Mouse (Mus musculus): Measurements from ENCODE around the gene E130114P18Rik. TPM values are rescaled to one million over a fixed set of nuclear protein-coding genes. Genes with fewer than 3 reads are reported as not detected.

The E130114P18Rik gene
- 1 to 10 TPM; 6.9 to 7.6 TPM for total RNA-seq (2021)
- long read RNA-seq, partial matches to known transcripts, result 0 of 5 reads
- long read RNA-seq, other reads (novel, unspliced or antisense), result 5 of 5 reads

DNA sequence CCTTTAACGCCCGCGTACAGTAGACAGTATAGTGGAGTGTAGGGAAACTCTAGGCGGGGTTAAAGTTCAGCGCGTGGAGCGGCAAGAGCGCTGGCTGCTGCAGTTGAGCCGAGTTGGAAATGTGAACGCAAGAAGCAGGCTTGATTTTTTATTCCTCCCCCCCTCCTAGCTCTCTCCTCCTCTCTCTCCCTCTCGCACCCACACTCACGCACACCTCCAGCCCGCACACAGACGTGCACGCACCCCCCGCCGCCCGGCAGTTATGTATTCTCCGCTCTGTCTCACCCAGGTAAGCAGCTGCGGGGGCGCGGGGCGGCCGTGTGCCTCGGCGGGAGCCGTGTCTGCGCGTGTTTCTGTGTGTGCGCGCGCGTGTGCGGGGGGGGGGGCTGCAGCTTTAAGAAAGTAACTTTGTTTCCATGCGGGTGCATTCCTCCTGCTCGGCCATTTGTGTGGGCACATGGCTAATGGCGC lies at the start of gene E130114P18Rik:
Gene E130114P18Rik, minus strand, starts transcription at position 373 of the 471 bp plus-strand sequence.
- DNase-seq (ENCODE audit: low spot score in 2 of 2), result peak in 1 of 2 experiments; percentile 60

DNA sequence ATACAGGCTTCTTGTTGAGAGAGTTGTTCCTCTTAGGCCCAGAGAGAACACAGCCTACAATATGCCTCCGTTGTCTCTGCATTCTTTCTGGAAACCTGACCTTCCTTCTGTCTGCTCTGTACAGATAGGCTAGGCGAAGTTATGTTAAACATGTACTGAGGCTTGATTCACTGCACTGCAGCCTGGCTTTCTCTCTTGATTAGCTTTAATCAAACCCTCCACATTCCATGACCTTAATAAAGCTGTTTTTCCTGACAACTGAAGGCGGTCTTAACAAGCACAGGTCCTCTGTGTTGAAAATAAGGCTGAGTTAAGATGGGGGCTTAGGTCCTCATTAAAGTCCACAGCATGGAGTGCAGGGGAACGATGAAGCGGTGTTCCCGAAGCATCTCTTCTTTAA lies 49.2 kb upstream of the E130114P18Rik start:
- no peak for DNase-seq (ENCODE audit: low spot score in 2 of 2)

GRCm38 (mm10) chr4:97825841-97826240 lies 48.0 kb upstream of the E130114P18Rik start:
- DNase-seq (ENCODE audit: low spot score in 2 of 2), result no peak

GRCm38 (mm10) chr4:97825432-97825831 lies 47.6 kb upstream of the E130114P18Rik start:
- no peak for DNase-seq (ENCODE audit: low spot score in 2 of 2)

DNA sequence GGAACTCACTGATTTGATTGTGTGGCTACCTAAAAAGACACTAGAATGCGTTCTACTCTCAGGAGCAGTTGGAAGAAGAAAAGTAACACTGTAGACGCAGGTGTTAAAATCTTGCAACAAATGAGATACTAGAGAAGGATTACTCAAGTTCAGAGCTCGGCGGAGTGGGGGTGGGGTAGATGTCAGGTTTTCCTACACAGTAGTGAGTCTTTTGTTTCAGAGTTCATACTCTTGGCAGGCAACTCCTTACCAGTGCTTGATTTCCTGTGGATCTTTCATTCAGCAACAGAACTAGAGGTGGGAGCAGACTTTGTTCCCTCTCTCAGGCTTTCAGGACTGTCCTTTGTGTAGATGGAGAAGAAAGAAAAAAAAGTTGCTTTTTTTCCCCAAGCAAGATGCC lies 46.6 kb upstream of the E130114P18Rik start:
- DNase-seq (ENCODE audit: low spot score in 2 of 2), result no peak

DNA sequence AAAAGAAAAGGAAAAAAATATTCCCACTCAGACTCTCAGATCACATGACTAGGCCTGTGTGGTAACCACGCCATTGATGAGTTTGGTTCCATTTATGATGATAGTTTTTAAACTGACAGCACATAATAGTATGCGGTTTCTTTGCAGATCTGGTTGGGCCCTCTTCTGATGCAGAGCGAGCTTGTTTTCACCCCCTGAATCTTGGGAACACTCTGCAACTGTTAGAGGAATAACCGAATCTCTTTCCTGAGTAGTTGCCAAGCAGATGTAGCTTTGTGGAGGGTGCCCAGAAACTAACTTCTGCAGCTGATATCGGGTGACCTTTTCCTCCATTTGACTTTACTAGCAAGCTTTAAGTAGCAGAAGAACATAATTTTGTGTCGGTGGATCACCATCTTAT lies 45.6 kb upstream of the E130114P18Rik start:
- DNase-seq (ENCODE audit: low spot score in 2 of 2), result no peak

- DNase-seq (ENCODE audit: low spot score in 2 of 2), result no peak
Measured at GRCm38 (mm10) chr4:97821556-97822251, 43.8 kb upstream of the E130114P18Rik start.

DNA sequence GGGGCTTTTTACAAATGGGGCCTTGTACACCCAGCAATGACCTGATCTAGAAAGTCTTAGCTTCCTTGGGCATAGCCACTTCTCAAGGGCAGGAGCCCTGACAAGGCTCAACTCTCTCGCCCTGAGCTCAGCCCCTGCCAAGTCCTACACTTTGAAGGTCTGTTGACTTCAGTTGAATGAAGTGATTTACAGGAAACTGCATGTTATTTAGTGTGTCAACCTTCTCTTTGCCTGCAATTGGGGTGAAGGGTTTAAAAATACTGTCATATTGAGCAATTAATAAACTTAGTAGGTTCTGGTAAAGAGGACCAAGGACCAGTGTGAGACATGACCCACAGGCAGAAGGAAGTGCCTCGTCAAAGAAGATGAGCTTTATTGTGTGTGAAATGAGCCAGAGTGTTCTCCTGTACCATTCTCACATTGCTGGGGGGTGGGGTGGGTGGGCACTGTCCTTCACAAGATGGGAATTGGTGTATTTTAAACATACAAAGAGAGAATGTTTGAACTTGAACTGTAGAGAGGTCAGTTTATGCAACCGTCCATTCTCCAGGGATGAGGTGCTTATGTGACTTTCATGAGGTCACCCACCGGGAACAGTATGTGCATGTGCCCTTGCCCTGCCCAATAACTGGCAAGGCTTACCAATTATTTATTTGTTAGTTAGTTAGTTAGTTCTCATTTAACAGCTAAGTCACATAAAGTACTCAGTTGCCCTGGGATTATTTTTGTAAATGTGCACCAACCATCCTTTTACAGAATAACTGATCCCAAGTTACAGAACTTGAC lies 42.8 kb upstream of the E130114P18Rik start:
- no peak for DNase-seq (ENCODE audit: low spot score in 2 of 2)

- no peak for DNase-seq (ENCODE audit: low spot score in 2 of 2)
Measured at GRCm38 (mm10) chr4:97819101-97819500, 41.2 kb upstream of the E130114P18Rik start.

GRCm38 (mm10) chr4:97818498-97818897 lies 40.6 kb upstream of the E130114P18Rik start:
- DNase-seq (ENCODE audit: low spot score in 2 of 2), result no peak

- no peak for DNase-seq (ENCODE audit: low spot score in 2 of 2)
Measured at GRCm38 (mm10) chr4:97817741-97818140, 39.9 kb upstream of the E130114P18Rik start.

DNA sequence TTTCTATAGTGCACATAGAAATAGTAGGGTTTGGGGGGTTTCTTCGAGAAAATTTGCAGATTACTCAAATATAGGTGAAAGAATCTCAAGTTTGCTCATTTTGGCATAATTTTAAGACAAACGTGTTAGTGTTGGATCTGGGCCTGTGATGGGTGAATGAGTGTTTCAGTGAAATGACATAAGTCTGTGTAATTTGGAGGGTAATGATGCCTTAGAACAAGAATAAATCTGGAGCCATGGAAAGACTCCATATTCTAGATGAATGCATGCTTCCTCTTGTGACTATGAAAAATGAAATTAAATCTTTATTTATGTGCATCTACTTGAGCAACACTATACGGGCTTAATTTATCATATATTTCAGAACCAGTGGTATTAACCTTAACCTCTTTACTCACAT lies 38.9 kb upstream of the E130114P18Rik start:
- no peak for DNase-seq (ENCODE audit: low spot score in 2 of 2)

DNA sequence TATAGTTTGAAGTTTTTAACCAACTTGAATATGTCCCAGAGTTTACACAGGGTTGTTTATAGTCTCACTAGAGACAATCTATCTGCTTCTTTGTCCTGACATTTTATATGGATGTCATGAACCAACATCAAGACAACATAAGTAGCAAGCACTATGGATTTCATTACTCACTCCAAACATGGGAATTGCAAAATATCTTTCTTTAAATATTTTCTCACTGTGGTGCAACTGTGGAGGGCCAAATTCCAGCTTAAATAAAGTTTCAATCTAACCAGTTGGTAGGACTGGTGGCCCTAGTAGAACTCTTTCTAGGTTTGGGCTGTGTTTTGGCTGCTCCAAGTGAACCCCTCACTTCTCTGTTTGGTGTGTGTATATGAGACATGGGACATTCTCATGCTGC lies 38.1 kb upstream of the E130114P18Rik start:
- no peak for DNase-seq (ENCODE audit: low spot score in 2 of 2)

DNA sequence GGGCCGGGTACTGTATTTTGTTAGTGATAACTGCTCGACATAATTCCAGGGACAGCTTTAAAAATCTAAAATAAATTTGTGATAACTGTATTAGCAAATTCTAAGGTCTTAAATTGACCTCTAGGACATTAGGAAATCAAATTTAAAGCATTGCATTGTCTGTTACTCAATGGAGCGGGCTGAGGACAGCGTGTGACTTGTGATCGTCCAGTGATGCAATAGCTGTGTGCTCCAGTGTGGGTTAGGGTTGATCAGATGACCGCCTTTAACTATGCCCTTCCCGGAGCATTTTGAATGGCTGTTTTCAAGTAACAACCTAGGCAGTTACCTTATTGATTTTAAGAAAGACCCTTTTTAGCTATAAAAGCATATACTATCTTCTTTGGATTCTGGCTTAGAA lies 36.6 kb upstream of the E130114P18Rik start:
- no peak for DNase-seq (ENCODE audit: low spot score in 2 of 2)

DNA sequence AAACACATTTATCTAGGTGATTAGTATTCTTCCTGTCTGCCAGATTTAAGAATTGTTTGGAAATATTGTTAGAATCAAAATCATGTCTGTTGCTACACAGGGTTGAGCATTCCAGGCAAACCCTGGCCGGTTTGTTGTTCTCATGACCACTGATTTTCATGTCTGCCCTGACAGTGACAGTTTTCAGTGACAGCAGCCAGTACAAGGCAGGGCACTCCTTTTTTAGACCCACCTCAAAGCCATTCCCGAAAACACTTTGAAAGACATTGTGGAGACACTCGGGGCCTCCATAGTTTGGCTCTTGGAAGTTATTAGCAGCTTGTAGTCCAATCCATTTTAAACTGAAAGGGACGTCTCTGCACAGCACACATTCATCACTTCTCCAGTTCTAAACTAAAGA lies 36.1 kb upstream of the E130114P18Rik start:
- no peak for DNase-seq (ENCODE audit: low spot score in 2 of 2)

GRCm38 (mm10) chr4:97813035-97813434 lies 35.2 kb upstream of the E130114P18Rik start:
- DNase-seq (ENCODE audit: low spot score in 2 of 2), result no peak

DNA sequence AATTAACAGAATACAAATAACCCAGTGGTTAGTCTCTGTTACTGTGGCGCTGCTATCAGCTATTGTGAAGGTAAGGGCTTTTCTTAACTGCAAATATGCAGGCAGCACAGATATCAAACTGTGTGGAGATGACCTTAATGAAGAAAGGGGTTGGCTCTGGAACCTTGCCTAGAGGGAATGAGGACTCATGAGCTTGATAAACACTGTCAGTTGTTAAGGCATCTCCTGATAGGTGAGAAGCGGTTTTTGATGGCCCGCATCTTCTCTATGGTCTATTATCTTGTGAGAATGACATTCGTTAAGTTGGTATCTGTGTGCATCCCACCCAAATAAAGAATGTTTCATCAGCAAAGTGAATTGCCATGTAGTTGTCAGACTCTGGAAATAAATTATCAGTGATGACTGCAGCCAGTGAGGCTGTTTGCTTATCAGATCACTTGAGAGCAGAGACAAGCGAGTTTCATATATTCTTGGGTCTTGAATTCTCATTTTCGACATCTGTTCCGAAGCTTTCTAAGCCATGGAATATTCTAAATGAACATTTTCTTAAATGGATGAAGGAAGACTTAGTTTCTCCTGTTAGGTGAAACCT lies 32.6 kb upstream of the E130114P18Rik start:
- DNase-seq (ENCODE audit: low spot score in 2 of 2), result no peak

DNA sequence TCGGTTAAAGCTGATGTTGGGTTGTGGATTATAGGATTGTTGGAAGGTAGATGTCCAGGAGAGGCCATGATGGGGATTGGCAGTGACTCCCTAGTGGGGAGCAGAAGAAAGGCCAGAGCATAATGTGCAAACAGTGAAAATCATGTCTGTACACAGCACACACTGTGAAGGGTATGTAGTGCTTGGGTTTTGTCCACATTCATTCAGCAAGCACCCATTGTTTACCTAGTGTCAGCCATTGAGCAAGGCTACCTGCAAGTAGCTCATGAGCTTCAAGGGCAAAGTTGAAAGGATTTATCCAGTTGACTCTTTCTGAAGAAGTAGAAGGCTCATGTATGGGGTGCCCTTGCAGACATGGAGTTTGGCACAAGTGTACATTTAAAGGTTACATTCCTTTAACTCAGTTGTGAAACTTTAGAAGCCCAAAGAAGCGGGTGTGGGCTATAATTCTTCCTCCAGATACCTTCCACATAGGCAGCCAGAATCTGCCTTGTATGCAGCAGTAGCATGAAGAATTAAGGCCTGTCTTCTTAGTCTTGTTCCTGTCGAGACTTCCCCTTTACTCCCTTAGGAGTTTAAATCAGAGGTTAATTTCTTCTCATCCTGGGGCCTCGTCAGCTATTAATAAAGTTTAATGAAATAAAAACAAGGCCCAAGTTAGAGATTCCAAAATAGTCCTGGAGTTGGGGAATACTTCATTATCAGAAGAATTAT lies 31.9 kb upstream of the E130114P18Rik start:
- no peak for DNase-seq (ENCODE audit: low spot score in 2 of 2)

DNA sequence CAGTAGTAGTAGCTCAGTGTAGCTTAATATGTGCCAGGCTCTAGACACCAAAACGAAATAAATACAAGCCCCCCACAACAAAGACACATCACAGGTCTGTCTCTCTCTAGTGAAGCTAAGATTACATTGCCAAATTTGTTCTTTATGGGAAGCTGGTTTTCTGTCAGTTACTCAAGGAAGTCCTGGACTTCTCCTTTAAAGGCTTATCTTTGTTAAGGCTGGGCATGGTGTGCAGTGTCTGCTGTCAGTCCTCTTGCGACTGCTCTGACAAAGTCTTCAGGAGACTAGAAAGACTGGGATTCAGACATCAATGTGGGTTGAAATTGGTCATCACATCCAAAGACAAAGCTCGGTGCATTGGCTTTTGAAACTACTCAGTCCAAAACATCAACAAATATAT lies 31.0 kb upstream of the E130114P18Rik start:
- DNase-seq (ENCODE audit: low spot score in 2 of 2), result no peak

DNA sequence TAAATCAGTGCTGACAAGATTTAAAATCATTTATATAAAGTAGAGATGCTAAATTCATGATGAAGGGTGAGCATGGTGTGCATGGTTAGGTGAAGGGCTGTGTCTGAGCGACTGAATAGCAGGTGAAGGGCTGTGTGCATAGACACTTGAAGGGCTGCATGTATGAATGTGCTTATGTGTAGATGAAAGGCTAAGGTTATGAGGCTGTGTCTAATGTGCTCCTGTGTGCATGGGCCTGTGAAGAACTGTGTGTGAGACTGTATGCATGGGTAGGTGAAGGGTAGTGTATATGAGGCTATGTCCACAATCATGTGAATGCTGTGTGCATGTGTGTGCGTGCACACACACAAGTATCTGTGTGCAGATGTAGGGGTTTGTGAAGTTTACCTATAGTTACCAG lies 29.0 kb upstream of the E130114P18Rik start:
- no peak for DNase-seq (ENCODE audit: low spot score in 2 of 2)
